Mouse (Mus musculus): ENCODE measurements around the gene 1700037C18Rik. TPM values are rescaled to one million over a fixed set of nuclear protein-coding genes. Genes with fewer than 3 reads are reported as not detected.

1700037C18Rik gene
- 1 to 10 TPM; 2.4 to 2.8 TPM for total RNA-seq (2021)
- long read RNA-seq, experiment 1, partial matches to known transcripts, result 0 of 3 reads
- long read RNA-seq, experiment 1, other reads (novel, unspliced or antisense), result 2 of 3 reads
- long read RNA-seq, experiment 2, partial matches to known transcripts, result 1 of 4 reads
- long read RNA-seq, experiment 2, other reads (novel, unspliced or antisense), result 2 of 4 reads

DNA sequence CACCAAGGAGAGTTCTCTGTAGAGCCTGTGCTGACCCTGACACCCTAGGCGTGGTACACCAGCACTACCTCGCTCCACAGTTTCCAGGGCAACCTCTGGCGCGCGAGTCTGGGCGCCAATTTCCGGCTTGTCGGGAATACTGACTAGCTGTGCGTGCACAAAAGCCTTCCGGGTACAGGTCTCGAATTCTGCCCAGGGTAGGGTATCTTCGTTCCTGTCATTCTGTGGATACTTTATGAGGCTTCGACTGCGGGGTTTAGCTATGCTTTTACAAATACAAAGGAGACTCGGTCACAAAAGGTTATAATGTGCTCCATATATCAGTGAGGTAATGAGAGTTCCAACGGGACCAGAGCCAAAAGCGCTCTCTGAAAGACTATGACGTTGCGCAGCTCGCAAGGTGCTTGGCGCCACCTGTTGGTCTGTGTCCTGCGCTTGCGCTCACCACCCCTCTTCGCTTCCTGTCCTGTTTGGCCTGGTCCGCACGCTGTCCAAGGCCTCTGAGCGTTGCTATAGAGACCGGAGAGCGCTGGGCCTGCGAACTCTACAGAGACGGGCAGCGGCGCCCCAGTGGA lies at the start of gene 1700037C18Rik, which contains the start of gene Cluap1:
Gene 1700037C18Rik (minus strand): TSS at position 153 of the 575 bp plus-strand sequence.
Gene Cluap1 (plus strand): TSS at position 265 of the 575 bp plus-strand sequence.
- DNase-seq (ENCODE audit: low spot score), result peak; percentile 94

DNA sequence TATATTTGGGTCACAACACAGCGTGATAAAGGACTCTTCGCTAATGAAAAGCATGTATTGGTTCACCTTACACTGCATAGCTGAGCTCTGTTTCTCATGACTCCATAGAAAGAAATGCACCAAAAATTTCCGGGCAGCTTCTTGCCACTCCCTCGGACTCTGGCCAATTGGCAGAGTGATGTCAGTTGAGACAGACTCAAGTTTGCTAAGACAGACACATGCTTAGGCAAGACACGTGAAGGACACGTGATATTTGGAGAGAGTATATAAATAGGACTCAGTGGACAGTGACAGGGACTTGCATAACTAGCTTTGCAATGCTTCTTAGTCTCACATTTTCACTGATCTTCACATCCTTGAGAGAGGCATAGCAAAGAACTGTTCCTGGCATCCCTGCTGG lies 47.9 kb upstream of the 1700037C18Rik start:
- DNase-seq (ENCODE audit: low spot score), result peak; percentile 71

DNA sequence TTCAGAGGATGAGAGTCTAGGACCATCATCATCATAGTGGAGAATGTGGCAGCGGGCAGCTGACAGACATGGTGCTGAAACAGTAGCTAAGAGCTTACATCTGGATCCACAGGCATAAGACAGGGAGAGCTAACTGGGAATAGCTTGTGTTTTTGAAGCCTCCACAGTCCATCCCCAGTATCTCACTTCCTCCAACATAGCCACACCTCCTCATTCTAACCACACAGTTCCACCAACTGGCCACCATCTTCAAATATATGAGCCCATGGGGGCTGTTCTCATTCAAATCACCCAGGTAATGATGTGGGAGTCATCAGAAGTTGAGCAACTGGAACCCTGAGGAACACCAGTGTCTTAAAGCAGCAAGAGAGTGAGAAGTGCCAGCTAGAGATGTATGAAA lies 42.7 kb upstream of the 1700037C18Rik start:
- no peak for DNase-seq (ENCODE audit: low spot score)

DNA sequence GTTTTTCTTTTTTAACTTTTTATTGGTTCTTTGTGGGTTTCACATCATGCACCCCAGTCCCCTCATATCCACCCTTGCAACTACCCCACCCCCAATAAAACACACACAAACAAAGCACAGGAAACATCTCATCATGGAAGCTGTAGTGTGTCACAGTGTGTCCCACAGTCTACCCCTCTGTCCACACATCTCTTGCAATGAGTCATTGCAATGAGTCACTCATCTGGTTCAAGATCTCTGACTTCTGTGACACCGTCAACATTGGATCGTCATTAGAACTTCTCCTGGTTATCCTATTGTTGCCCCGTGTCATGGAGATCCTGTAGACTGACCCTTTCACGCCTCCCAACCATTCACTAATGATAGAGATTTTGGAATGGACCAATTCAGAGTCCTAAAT lies 26.2 kb upstream of the 1700037C18Rik start:
- no peak for DNase-seq (ENCODE audit: low spot score)

DNA sequence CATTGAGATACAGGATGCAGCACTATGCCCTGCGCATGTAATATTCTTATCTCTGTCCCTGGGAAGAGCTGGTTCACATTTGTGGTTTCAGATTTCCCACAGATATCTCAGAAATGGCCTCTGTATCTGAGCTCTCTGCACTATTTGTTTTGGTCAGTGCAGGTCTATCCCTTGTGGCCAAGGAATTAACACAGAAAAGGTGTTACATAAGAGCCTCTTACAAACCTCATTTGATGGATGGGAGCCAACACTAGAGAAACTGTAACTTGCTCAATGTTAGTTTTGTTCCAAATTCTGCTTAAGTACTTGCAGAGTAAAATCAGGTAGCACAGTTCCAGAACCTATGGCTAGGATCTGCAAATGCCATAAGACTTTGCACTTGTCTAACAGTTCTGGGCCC lies 25.6 kb upstream of the 1700037C18Rik start:
- no peak for DNase-seq (ENCODE audit: low spot score)

DNA sequence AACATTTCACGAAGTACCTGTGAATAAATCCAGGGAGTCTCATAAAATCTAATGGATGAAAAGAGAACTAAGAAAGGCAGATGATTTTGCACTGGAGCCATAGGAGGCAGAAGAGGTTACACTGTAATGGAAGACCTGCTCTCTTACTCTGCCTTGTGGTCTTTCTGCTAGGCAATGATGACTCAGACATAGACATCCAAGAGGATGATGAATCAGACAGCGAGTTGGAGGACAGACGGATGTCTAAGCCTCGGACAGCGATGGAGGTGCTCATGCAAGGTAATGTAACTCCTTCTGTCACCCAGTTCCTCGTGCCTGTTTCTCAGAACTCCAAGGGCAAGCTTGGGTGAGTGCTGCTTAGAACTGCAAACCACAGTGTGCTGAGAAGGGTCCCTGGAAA lies 25.0 kb upstream of the 1700037C18Rik start:
- DNase-seq (ENCODE audit: low spot score), result no peak

DNA sequence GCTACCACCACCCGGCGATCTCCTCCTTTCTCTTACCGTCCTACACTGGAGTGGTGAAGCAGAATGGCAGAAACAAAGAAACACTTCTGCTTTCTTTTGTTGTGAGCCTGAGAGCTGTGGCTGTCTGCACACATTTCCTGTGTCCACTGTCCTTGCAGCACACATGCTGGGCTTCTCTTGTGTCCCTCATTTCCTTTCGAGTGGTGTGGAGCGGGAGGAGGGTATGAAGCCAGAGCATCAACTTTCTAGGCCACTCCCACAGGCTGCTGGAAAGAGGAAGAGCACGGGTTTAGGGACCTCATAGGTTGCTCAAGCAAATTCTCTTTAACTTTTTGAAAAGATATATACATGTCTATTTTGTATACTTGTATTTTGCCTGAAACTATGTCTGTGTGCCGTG lies 20.7 kb upstream of the 1700037C18Rik start:
- no peak for DNase-seq (ENCODE audit: low spot score)

DNA sequence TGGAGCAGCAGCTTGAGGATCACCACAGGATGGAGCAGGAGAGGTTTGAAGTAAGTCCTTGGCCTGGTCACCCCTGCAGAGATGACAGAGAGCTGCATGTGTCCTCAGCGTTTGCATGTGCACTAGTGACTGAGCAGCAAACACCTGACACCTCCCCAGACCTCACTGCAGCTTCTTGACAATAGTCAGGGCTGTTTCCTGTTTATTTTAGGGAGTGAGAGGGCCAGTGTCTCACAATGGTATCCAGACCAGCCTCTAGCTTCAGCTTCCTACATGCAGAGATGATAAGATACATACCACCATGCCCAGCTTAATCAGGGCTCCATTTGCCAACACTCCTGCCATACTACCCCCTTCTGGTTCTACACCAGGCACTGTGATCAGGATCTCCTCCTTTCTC lies 20.1 kb upstream of the 1700037C18Rik start:
- no peak for DNase-seq (ENCODE audit: low spot score)

DNA sequence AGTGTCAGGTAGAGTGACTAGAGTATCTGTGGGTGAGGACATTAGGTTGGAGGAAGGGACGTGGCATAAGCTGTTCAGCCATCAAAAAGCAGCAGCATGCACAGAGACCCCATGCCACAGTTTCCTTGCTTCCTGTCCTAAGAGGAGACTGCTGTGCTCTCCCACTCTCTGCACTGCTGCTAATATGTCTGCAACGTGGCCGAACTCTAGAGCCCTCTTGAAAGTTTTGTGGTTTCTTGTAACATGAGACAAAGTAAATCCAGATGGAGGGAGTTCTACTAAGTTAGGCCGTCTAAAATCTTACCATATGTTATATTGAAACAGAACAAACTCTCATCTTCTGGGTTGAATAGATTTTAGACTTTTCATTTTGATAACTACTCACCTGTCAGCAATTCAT lies 15.5 kb upstream of the 1700037C18Rik start:
- no peak for DNase-seq (ENCODE audit: low spot score)

DNA sequence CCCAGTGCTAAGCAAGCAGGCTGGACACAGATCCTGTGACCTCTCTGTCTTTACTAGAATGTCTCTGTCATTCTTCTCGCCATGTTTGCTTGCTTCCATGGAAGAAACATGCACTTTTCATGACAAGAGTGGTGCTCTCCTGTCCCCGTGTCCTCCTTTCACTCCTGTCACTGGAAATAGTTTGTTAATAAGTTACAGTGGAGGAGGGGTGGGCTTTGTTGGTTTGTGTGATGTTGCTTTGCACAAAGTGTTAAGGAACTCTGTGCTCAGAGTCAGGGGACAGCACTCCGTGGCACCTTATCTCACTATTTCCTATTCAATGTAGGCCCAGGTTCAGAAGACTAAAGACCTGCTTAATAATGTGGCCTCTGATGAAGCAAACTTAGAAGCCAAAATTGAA lies 15.0 kb upstream of the 1700037C18Rik start:
- no peak for DNase-seq (ENCODE audit: low spot score)

DNA sequence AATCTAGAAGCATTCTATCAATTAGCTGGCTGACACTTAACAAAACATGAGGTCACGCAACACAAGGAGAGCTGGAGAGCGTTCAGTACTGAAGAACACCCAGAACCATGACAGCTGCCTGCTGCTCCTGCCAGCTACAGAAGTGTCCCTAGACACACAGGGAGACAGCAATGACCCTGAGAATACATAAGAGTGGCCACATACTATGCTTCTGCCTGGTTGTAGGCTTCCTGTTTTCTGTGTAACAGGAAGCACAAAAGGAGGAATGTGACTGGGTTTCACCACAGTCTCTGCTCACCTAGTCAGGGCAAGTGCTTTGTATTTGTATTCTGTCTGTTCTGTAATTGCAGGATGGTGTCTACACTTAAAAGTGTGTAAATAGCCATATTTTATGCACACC lies 12.3 kb upstream of the 1700037C18Rik start:
- no peak for DNase-seq (ENCODE audit: low spot score)

DNA sequence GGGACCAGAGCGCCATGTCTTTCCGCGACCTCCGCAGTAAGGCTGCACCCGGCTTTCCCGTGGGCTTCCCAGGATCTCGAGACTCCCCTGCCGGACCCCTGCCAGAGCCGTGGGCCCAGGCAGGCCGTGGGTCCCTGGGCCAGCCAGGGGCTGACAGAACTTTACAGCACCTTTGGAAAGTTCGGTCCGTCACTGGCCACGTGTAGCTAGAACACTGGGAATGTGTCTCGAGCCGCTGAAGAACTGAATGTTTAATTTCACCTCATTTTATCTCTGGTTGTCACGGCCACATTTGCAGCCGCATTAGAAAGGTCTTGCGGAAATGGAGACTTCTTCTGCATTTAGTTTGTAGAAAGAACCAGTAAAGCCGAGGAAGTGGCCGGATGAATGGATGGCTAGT lies 629 bp upstream of the 1700037C18Rik start:
- DNase-seq (ENCODE audit: low spot score), result no peak

DNA sequence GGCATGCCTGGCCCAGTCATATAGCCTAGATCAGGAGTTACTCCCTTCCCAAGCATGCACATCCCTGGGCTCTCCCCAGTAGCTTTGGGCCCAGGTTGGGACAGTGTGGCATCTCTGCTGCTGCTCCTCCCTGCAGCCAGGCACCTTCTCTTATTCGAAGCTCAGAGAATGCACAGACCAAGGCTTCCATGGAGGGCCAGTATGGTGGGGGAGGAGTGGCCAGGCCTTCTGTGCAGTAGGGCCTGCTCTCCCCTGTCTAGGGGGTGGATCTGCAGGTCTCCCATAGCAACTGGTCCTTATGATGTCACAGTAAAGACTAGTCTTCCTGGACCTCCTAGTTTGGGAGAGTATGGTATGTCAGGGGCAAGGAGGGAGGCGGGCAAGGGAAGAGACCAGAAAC lies 1.0 kb downstream of the 1700037C18Rik start:
- DNase-seq (ENCODE audit: low spot score), result no peak

DNA sequence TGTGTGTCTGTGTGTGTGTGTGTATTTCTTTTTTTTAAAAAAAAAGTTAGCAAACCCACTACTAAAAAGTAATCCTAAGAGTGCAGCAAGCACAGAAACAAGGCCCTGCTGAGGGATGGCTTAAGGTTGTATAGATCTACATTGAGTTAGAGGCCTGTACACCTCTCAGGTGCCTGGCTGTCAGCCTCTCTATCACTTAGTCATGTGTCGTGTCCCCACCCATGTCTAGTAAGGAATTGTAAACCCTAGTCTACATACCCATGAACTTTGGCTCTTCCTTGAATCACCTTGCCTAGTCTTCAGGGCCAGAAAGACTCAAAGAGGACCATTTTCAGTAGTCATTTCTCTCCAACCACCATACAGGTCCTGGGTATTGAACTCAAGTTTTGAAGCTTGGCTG lies 11.9 kb downstream of the 1700037C18Rik start:
- no peak for DNase-seq (ENCODE audit: low spot score)

DNA sequence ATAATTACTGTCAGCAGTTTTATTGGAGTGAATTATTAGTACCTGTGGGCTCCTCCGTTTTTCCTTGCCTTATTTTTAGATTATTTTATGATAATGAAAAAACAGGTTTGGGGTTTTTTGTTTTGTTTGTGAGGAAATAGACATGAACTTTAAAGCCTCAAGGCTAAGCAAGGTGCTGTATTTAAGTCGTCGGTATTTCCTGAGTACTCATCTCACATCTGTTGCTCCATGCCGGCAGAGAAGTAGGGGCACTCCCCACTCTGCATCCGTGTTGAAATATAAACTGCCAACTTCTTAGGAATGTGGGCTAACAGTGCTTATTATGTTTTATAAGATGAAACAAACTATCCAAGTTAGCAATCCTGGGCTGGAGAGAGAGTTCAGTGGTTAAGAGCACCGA lies 12.4 kb downstream of the 1700037C18Rik start:
- no peak for DNase-seq (ENCODE audit: low spot score)

DNA sequence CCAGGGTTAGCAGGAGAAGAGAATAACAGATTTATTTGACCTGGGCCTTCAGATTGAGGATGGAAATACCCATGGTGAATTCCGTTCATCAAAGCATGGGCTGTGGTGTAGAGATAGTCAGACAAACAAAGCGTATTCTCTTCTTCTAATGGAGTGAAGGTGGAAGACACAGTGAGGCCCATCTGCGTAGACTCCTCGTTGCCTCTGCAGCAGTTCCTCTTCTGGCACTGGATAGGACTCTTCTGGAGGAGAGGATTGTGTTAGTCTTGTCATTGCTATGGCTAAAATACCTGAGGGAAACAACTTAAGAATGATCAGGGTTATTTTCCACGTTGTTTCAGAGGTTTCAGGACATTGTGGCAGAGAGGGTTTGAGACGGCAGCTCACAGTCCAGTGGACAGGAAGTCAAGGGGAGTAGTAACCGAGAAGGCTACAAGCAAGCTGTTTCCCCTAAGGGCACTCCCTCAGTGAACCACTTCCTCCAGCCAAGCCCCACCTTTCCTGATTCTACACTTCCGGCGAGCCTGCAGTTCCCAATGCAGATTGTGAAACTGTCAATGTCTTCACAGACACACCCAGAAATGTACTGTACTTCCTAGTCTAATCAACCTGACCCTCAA lies 13.2 kb downstream of the 1700037C18Rik start:
- DNase-seq (ENCODE audit: low spot score), result peak; percentile 40

DNA sequence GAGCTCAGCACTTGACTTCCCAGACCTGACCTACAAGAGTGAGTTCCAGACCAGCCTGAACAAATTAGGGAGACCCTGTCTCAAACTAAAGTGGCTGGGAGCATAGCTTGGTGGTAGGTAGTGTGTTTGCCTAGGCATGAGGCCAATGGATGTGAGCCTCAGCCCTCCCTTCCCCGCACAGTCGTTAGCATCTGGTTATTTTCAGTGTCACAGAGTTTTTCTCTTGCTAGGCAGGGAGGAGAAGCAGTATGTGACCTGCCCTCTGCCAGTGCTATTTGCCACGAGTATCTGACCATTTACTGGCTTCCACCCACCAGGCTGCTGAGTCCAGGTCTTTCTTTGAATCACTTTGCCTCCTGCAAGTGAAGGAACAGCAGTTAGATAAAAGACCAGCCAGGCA lies 14.8 kb downstream of the 1700037C18Rik start:
- DNase-seq (ENCODE audit: low spot score), result no peak

DNA sequence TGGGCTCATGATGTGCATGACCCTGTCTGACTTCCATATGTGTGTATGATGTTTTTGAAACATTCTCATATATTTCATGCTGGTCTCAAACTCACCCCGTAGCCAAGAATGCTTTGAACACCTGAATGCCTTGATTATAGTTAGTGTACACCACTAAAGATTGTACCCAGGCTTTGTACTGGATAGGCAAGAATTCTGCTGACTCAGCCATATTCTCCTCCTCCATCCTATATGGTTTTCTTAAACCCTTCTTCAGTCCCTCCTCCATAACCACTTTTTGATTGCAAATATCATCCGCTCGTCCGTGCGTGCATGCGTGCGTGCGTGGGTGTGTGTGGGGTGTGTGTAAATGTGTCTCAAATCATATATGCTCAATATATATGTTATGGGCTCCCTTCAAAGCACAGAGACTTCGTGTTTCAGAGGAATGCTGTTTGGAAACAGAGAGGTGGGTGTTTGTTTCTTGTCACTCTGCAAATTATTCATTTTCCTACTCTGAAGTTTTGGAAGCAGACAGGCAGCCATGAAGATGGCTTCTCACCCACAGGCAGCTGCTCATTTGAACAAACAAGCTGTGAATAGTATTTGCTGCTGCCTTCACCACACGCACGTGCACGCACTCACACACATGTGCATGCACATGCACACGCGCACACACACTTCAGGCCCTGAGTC lies 16.7 kb downstream of the 1700037C18Rik start:
- no peak for DNase-seq (ENCODE audit: low spot score)

DNA sequence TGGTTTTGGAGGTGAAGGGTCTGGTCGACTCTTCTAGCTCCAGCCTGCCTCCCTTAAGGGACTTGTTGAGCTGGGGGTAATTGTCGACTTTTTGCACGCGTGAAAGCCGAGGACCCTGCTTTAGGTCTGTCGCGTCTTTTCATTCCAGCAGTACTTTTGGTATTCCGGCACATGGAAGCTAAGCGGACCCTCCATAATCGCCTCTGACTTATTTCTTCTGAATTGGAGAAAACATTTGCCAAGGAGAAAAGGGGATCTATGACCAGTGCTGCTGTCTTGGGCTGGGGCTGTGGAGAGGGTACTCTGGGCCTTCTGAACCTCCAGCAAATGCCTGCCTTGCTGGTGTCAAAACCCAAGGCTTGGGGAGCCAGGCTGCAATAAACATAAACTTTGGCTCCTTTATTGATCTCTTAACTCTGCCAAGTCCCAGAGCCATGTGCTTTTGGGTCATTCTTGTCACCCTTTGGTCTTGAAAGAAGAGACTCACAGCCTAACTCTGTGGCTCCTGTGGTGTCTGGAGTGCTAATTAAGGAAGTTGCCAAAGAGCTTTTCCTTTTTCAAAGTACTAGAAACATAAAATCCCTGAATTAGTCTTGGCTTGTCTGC lies 23.3 kb downstream of the 1700037C18Rik start:
- DNase-seq (ENCODE audit: low spot score), result no peak

DNA sequence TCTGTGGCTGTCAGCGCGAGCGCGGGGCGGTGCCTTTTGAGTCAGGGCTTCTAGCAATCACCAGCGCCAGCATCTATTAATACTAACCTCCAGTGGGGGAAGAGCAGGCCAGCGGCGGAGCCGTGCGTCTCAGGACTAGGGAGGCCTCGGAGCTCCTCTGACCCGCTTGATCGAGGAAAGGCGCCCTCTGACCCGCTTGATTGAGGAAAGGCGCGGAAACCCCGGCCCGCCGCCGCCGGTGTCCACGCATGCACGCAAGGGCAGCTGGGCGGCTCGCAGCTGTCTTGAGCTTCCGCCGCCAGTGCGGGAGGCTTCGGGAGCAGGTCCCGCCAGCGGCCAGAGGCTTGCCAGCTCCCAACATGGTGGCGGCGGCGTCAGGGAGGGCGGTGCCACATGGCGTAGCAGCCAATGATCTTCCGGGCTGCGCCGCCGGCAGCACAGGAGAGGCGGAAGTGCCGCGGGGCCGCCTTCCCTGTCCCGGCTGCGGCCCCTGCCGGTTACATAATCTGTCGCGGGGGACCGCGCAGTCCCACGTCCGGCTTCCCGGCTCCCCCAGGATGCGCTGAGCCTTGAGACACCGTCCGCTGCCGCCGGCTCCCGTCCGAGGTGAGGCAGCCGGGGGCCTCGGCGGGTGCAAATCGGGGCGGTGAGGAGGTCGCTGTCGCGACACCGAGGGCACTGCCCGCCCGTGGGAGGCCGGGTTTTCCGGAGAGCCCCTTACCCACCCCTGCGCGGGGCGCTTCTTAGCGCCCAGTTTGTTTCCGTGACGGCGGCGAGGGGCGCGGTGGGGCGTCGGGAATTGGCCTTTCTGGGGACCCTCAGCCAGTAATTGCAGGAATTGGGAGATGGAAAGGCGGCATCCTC lies 24.1 kb downstream of the 1700037C18Rik start, which contains the start of the genes Zfp597 and Gm20695:
Gene Zfp597 (minus strand): TSS at position 361 of the 864 bp plus-strand sequence.
Gene Gm20695 (plus strand): TSS at position 448 of the 864 bp plus-strand sequence.
- DNase-seq (ENCODE audit: low spot score), result peak; percentile 95

DNA sequence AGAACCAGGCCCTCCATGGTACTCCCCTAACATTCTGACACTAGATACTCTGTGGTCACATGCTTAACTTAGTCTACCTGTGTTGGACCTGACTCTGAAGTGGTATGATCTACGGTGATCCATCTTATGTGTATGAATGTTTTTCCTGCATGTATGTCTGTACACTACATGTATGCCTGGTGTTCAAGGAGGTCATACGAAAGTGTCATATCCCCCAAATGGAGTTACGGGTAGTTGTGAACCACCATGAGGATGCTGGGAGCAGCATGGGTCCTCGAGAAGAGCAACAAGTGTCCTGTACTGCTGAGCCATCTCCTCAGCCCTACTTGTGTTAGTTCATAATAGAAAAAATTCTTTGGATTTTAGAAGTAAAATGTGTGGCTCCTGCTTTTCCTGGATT lies 32.1 kb downstream of the 1700037C18Rik start:
- DNase-seq (ENCODE audit: low spot score), result no peak

Measured in gastrocnemius, adult 18-20 months (tissue).